Mouse (Mus musculus) kidney, adult 2 months (tissue): ENCODE data around the gene Lgi4.

Source experiments
- CTCF ChIP-seq: fragments of 200-500 bp; conservative IDR thresholded peaks from 2 replicates; pipeline ENCODE4 v1.5.1; 2011; ENCODE audit warnings: low read depth, mild to moderate bottlenecking, control low read depth, low read length, moderate library complexity, mixed read lengths; ENCODE audit not compliant: insufficient read depth, insufficient read length
- POLR2A ChIP-seq: fragments of 200-500 bp; IDR thresholded peaks from one replicate; pipeline ENCODE4 v1.6.1; 2011; ENCODE audit warnings: low read depth, low read length, control low read depth

GRCm38 (mm10) chr7:31097583-31098248 lies 38.6 kb downstream of the Lgi4 start:
- TF ChIP-seq CTCF: peak; percentile 94
- no peak for TF ChIP-seq POLR2A
